Mouse (Mus musculus) small intestine, adult 2 months (tissue): ENCODE measurements around the gene Hist1h4b.

ENCODE experiments used
- CTCF ChIP-seq: fragments of 200-500 bp; IDR thresholded peaks from 2 replicates; pipeline ENCODE4 v1.5.1; 2012; ENCODE audit warnings: low read depth, mild to moderate bottlenecking, control low read depth, inconsistent platforms, low read length, moderate library complexity, mixed read lengths; ENCODE audit not compliant: insufficient replicate concordance, insufficient read length; ENCODE audit errors: extremely low read depth
- POLR2A ChIP-seq: fragments of 200-500 bp; IDR thresholded peaks from 2 replicates; pipeline ENCODE4 v1.6.1; 2012; ENCODE audit warnings: low read depth, mild to moderate bottlenecking, control low read depth, inconsistent platforms, low read length, moderate library complexity

DNA sequence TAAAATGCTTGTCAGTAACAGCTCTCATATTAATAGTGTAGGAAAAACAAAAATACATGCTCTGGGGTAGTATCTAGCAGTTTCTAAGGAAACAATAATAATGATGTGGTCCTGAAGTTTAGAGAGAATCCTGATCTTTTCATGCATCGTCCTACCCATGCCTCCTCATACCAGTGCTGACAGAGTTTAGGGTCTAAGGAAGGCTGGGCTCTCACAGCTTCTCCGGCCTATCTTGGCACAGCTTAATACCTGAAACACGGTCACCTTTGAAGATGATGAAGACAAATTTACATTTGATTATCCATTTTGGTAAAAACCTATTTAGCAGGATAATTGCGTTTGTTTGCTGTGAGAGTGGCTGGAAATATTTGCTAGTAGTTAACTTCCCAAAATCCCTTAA lies 12.8 kb upstream of the Hist1h4b start:
- TF ChIP-seq POLR2A (no peak), CTCF (no peak)
